Comparison of ENCODE assay signal across 8 mouse cellular contexts in genomic region chr4:149798684-149799309, GRCm38 (mm10). TPM values are rescaled to one million over a fixed set of nuclear protein-coding genes. Genes with fewer than 3 reads are reported as not detected.
DNase-seq lines count a peak whose midpoint lies in the region; ATAC-seq lines count a peak whose summit lies in the region.

No protein-coding gene starts in this region.

- WGBS in midbrain, embryonic 11.5 days: 31% methylated on average over 7 of the region's 7 CpGs
- 23% methylated on average over 7 of the region's 7 CpGs for WGBS in midbrain, embryonic 15.5 days
- WGBS in liver, embryonic 15.5 days (ENCODE audit: insufficient replicate concordance): 34% methylated on average over 7 of the region's 7 CpGs

- peaks cover 11% of the 10 kb centered on the region for H3K4me1 ChIP-seq in midbrain, embryonic 11.5 days (ENCODE audit: control insufficient read depth, insufficient read depth, low read length)
- H3K4me1 ChIP-seq in midbrain, embryonic 15.5 days: peaks cover 3% of the 10 kb centered on the region; the same call in 1 of the 2 replicates
- H3K4me1 ChIP-seq in liver, embryonic 15.5 days (replicated peaks): peaks cover 24% of the 10 kb centered on the region

- H3K4me2 ChIP-seq in midbrain, embryonic 11.5 days: no peak overlapping the region
- H3K4me2 ChIP-seq in midbrain, embryonic 15.5 days: no peak overlapping the region
- H3K4me2 ChIP-seq in liver, embryonic 15.5 days: 0 out of 2 replicates have a peak overlapping the region, but pooled peaks have one; percentile 7

- no peak overlapping the region for H3K27ac ChIP-seq in midbrain, embryonic 11.5 days (ENCODE audit: low read depth, low read length)
- no peak overlapping the region for H3K27ac ChIP-seq in midbrain, embryonic 15.5 days
- H3K27ac ChIP-seq in liver, embryonic 15.5 days (replicated peaks): peak overlapping the region; percentile 77

- H3K27me3 ChIP-seq in midbrain, embryonic 11.5 days (ENCODE audit: control insufficient read depth, insufficient read depth, low read length): peaks cover 13% of the 10 kb centered on the region; the same call in 1 of the 2 replicates
- H3K27me3 ChIP-seq in midbrain, embryonic 15.5 days (replicated peaks): peaks cover 7% of the 10 kb centered on the region; the same call in 1 of the 2 replicates
- no peaks in the 10 kb centered on the region for H3K27me3 ChIP-seq in liver, embryonic 15.5 days

- no peak overlapping the region for H3K9ac ChIP-seq in midbrain, embryonic 11.5 days (ENCODE audit: low read length)
- no peak overlapping the region for H3K9ac ChIP-seq in midbrain, embryonic 15.5 days
- H3K9ac ChIP-seq in liver, embryonic 15.5 days: no peak overlapping the region

- H3K4me3 ChIP-seq in midbrain, embryonic 11.5 days (ENCODE audit: low read depth, low read length): no peak overlapping the region
- no peak overlapping the region for H3K4me3 ChIP-seq in midbrain, embryonic 15.5 days
- H3K4me3 ChIP-seq in liver, embryonic 15.5 days (replicated peaks): no peak overlapping the region

- peak; percentile 45; the same call in 1 of the 2 replicates for ATAC-seq in midbrain, embryonic 11.5 days (ENCODE audit: low FRiP score)
- ATAC-seq in midbrain, embryonic 15.5 days (replicated peaks): no peak
- peak; percentile 44 for ATAC-seq in liver, embryonic 15.5 days (ENCODE audit: insufficient read depth)
- no peak for ATAC-seq in erythroid progenitor cell, adult 5-6 weeks (replicated peaks; ENCODE audit: low FRiP score, poor library complexity, severe bottlenecking)

- intact Hi-C loops in left cerebral cortex, postnatal 4 days (cut with DNase I): no loop called here
- intact Hi-C loops in left cerebral cortex, postnatal 25 days (cut with DNase I): no loop called here

- DNase-seq in heart, adult 11 months: peak; percentile 98
- no peak for DNase-seq in heart, adult 8-10 months (ENCODE audit: low spot score)
- DNase-seq in midbrain, embryonic 11.5 days (ENCODE audit: low spot score, missing footprints): peak; percentile 90
- no peak for DNase-seq in left cerebral cortex, postnatal 4 days
- DNase-seq in left cerebral cortex, postnatal 25 days (ENCODE audit: low spot score in 2 of 2): no peak

- H3K9me3 ChIP-seq in midbrain, embryonic 11.5 days (ENCODE audit: control insufficient read depth, low read length): no peaks in the 10 kb centered on the region
- H3K9me3 ChIP-seq in midbrain, embryonic 15.5 days: no peaks in the 10 kb centered on the region
- H3K9me3 ChIP-seq in liver, embryonic 15.5 days (replicated peaks): no peaks in the 10 kb centered on the region

- no peaks in the 10 kb centered on the region for H3K36me3 ChIP-seq in midbrain, embryonic 11.5 days (ENCODE audit: control insufficient read depth, insufficient read depth, low read length)
- no peaks in the 10 kb centered on the region for H3K36me3 ChIP-seq in midbrain, embryonic 15.5 days (replicated peaks)
- no peaks in the 10 kb centered on the region for H3K36me3 ChIP-seq in liver, embryonic 15.5 days (replicated peaks)

RNA-seq across cellular contexts. Expression of gene Slc25a33, which starts 24.7 kb away (rescaled TPM):
- 10 to 100 TPM; 19.9 to 28.9 (median 23.1) TPM for total RNA-seq in heart, adult 8-10 months (2022)
- polyA plus RNA-seq in midbrain, embryonic 11.5 days (2014; fragmentation: Nextera tagmentation; extraction: Ambion mirVana): 18.6 and 21.4 TPM in 2 replicates
- polyA plus RNA-seq in midbrain, embryonic 15.5 days (2015; fragmentation: Nextera tagmentation; extraction: Ambion mirVana): 26.6 and 27.4 TPM in 2 replicates
- 10.6 and 11.6 TPM in 2 replicates for polyA plus RNA-seq in liver, embryonic 15.5 days (2015; fragmentation: Nextera tagmentation; extraction: Ambion mirVana)
- total RNA-seq in erythroid progenitor cell, adult 5-6 weeks (2015; ENCODE audit: low replicate concordance): 1.1 TPM in 1 of 2 replicates, not detected in the other
- total RNA-seq in erythroid progenitor cell, adult 5-6 weeks (2017; ENCODE audit: low replicate concordance): 0.64 TPM in 1 of 2 replicates, not detected in the other
- total RNA-seq in left cerebral cortex, postnatal 4 days (2021): 10 to 100 TPM; 18.6 to 19.4 TPM
- total RNA-seq in left cerebral cortex, postnatal 25 days (2021): 10 to 100 TPM; 29.2 to 36.0 TPM

Comparison
In these comparisons a context has a peak if more than half of its experiments do, and no peak if none do; other contexts are left out.
1. DNase-seq: peak in heart, adult 11 months (single experiment) and midbrain, embryonic 11.5 days (single experiment); none in heart, adult 8-10 months (single experiment), left cerebral cortex, postnatal 4 days (single experiment) and left cerebral cortex, postnatal 25 days (0 of 2).
2. ATAC-seq: peak in midbrain, embryonic 11.5 days (single experiment) and liver, embryonic 15.5 days (single experiment); none in midbrain, embryonic 15.5 days (single experiment) and erythroid progenitor cell, adult 5-6 weeks (single experiment).
3. RNA of gene Slc25a33, which starts 24.7 kb away (total RNA-seq): 29.2 to 36.0 TPM in left cerebral cortex, postnatal 25 days, 19.9 to 28.9 TPM in heart, adult 8-10 months and 18.6 to 19.4 TPM in left cerebral cortex, postnatal 4 days; 0.64 to 1.1 TPM in erythroid progenitor cell, adult 5-6 weeks; every median in the first group is over 4 times any median in the second.